Mouse (Mus musculus) left cerebral cortex, postnatal 14 days (tissue): ENCODE data around the gene Adtrp. TPM values are rescaled to one million over a fixed set of nuclear protein-coding genes. Genes with fewer than 3 reads are reported as not detected.

Source experiments
- DNase-seq, 2 experiments: peaks; one replicate each; pipeline ENCODE4 v3.0.0; 2021 to 2022; ENCODE audit warnings: low spot score in 2 of 2, mixed read lengths in 1 of 2
- intact Hi-C: fragments of 180-260 bp; cut with DNase I; formaldehyde crosslinking; loops from one replicate; pipeline ENCODE4 v1.15.1; 2025
- total RNA-seq, 2 experiments: library from RNA; stranded (reverse); gene quantifications; 2 replicates each; pipeline ENCODE4 v1.2.3; 2021

Adtrp gene
- total RNA-seq, 2 experiments from 2014 or later, result 0.22 to 1.2 TPM

GRCm38 (mm10) chr13:41844071-41844470, 3.4 kb downstream of the Adtrp start:
- DNase-seq, result no peak
- intact Hi-C loops, result no loop called here

GRCm38 (mm10) chr13:41833614-41834139, 13.8 kb downstream of the Adtrp start:
- intact Hi-C loops, result no loop called here
- DNase-seq, result no peak

- intact Hi-C loops, result loop anchor here (2.0 to 5.0 kb wide), 3 partner anchors 79 to 220 kb away; no protein-coding TSS in a partner anchor
- no peak for DNase-seq
These were observed 19.2 kb downstream of the Adtrp start for GRCm38 (mm10) chr13:41828296-41828754.

- intact Hi-C loops, result loop anchor here (5.0 kb wide), 1 partner anchor 80 kb away; no protein-coding TSS in a partner anchor
- peak; percentile 33 to 53 for DNase-seq
These were observed 19.9 kb downstream of the Adtrp start for GRCm38 (mm10) chr13:41827581-41827980.

- intact Hi-C loops, result loop anchor here (5.0 kb wide), 1 partner anchor 82 kb away; no protein-coding TSS in a partner anchor
- DNase-seq, result no peak
These were observed 22.0 kb downstream of the Adtrp start for GRCm38 (mm10) chr13:41825379-41825966.

- intact Hi-C loops, result no loop called here
- peak; percentile 45 to 48 for DNase-seq
These were observed 24.4 kb downstream of the Adtrp start for GRCm38 (mm10) chr13:41823077-41823476.

GRCm38 (mm10) chr13:41822617-41823016, 24.9 kb downstream of the Adtrp start:
- intact Hi-C loops, result no loop called here

GRCm38 (mm10) chr13:41822091-41822490, 25.4 kb downstream of the Adtrp start:
- no peak for DNase-seq

More at GRCm38 (mm10) chr13:41822617-41823016, 24.9 kb downstream of the Adtrp start:
- DNase-seq, result peak; percentile 51 to 63

GRCm38 (mm10) chr13:41820947-41821346, 26.5 kb downstream of the Adtrp start:
- intact Hi-C loops, result no loop called here

More at GRCm38 (mm10) chr13:41822091-41822490, 25.4 kb downstream of the Adtrp start:
- intact Hi-C loops, result no loop called here

GRCm38 (mm10) chr13:41819918-41820317, 27.6 kb downstream of the Adtrp start:
- intact Hi-C loops, result no loop called here

More at GRCm38 (mm10) chr13:41820947-41821346, 26.5 kb downstream of the Adtrp start:
- no peak for DNase-seq

GRCm38 (mm10) chr13:41819484-41819883, 28.0 kb downstream of the Adtrp start:
- no peak for DNase-seq

More at GRCm38 (mm10) chr13:41819918-41820317, 27.6 kb downstream of the Adtrp start:
- DNase-seq, result no peak

GRCm38 (mm10) chr13:41817583-41817982, 29.9 kb downstream of the Adtrp start:
- DNase-seq, result no peak
- intact Hi-C loops, result no loop called here

More at GRCm38 (mm10) chr13:41819484-41819883, 28.0 kb downstream of the Adtrp start:
- intact Hi-C loops, result no loop called here

- intact Hi-C loops, result no loop called here
- no peak for DNase-seq
These were observed 30.8 kb downstream of the Adtrp start for GRCm38 (mm10) chr13:41816643-41817042.

- intact Hi-C loops, result no loop called here
- no peak for DNase-seq
These were observed 36.7 kb downstream of the Adtrp start for GRCm38 (mm10) chr13:41810776-41811175.

GRCm38 (mm10) chr13:41807815-41808214, 39.7 kb downstream of the Adtrp start:
- DNase-seq, result no peak
- intact Hi-C loops, result no loop called here

- intact Hi-C loops, result no loop called here
- DNase-seq, result no peak
These were observed 40.2 kb downstream of the Adtrp start for GRCm38 (mm10) chr13:41807300-41807699.

GRCm38 (mm10) chr13:41805138-41805820, 42.2 kb downstream of the Adtrp start:
- intact Hi-C loops, result no loop called here
- no peak for DNase-seq

GRCm38 (mm10) chr13:41803656-41804265, 43.7 kb downstream of the Adtrp start:
- DNase-seq, result no peak
- intact Hi-C loops, result no loop called here

- DNase-seq, result peak; percentile 84 to 89
- intact Hi-C loops, result no loop called here
These were observed 46.3 kb downstream of the Adtrp start for GRCm38 (mm10) chr13:41801177-41801636.

- no peak for DNase-seq
- intact Hi-C loops, result no loop called here
These were observed 54.6 kb downstream of the Adtrp start for GRCm38 (mm10) chr13:41792849-41793248.
